Mouse (Mus musculus) kidney, adult 2 months (tissue): ENCODE data around the gene Dnah6. TPM values are rescaled to one million over a fixed set of nuclear protein-coding genes. Genes with fewer than 3 reads are reported as not detected.
A peak's percentile ranks its signal among the peaks of the same experiment; 100 is the strongest.

Experiments
- DNase-seq: peaks from one replicate; pipeline ENCODE4 v3.0.0; 2021
- H3K27ac ChIP-seq: fragments of 200-500 bp; 2 replicates; pipeline ENCODE4 v1.5.1; 2012; ENCODE audit warnings: low read depth, low read length, control low read depth, inconsistent platforms; ENCODE audit not compliant: insufficient read depth
- H3K27me3 ChIP-seq: fragments of 200-500 bp; replicated peaks from 2 replicates; pipeline ENCODE4 v1.6.1; 2012; ENCODE audit warnings: mild to moderate bottlenecking, moderate library complexity, low read length, inconsistent platforms; ENCODE audit not compliant: control insufficient read depth, insufficient read depth
- H3K36me3 ChIP-seq: fragments of 200-500 bp; 2 replicates; pipeline ENCODE4 v1.6.1; 2012; ENCODE audit warnings: mild to moderate bottlenecking, moderate library complexity, low read length, inconsistent platforms; ENCODE audit not compliant: control insufficient read depth, insufficient read depth
- H3K4me1 ChIP-seq: fragments of 200-500 bp; 2 replicates; pipeline ENCODE4 v1.6.1; 2011; ENCODE audit warnings: low read length; ENCODE audit not compliant: control insufficient read depth, insufficient read depth
- H3K4me3 ChIP-seq: fragments of 200-500 bp; 2 replicates; pipeline ENCODE4 v1.5.1; 2011; ENCODE audit warnings: mild to moderate bottlenecking, low read depth, low read length, control low read depth; ENCODE audit not compliant: insufficient read depth
- CTCF ChIP-seq: fragments of 200-500 bp; conservative IDR thresholded peaks from 2 replicates; pipeline ENCODE4 v1.5.1; 2011; ENCODE audit warnings: low read depth, mild to moderate bottlenecking, control low read depth, low read length, moderate library complexity, mixed read lengths; ENCODE audit not compliant: insufficient read depth, insufficient read length
- POLR2A ChIP-seq: fragments of 200-500 bp; IDR thresholded peaks from one replicate; pipeline ENCODE4 v1.6.1; 2011; ENCODE audit warnings: low read depth, low read length, control low read depth
- WGBS: fragments of 180-500 bp; shearing (Covaris S2); methylation state at CpG from one replicate; pipeline ENCODE4 v1.1.7; 2018; 5-methylcytosine and 5-hydroxymethylcytosine counted together
- polyA plus RNA-seq: library from polyadenylated mRNA; depleted of rRNA; stranded (reverse); fragments of >200 nt; gene quantifications from 2 replicates; pipeline ENCODE4 v1.2.3, GENCODE M21; 2012

Dnah6 gene
- polyA plus RNA-seq, 1 experiment: 0.03 TPM

DNA sequence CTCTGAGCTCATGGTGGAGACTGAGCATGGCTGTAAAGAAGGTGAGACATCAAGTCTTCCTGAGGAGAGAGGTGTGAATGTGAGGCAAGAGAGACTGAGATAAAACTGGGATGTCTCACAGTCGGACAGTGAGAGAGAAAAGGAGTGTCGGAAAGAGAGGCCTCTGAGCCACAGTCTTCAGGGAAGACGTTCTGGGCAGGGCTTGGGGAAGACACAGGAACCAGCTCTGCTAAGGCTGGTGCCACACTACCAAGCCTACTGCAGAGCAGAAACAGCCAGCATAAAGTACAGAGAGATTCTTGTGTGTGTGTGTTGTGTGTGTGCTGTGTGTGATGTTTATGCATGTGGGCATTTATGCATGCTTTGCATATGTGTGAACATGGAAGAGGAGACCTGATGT is 156.9 kb downstream of the Dnah6 start:
- Histone ChIP-seq H3K4me3 (no peak overlapping the region), H3K36me3 (no peaks in the 10 kb centered on the region), H3K27me3 (no peaks in the 10 kb centered on the region), H3K4me1 (no peaks in the 10 kb centered on the region), H3K27ac (no peak overlapping the region)
- DNase-seq: no peak
- TF ChIP-seq CTCF (no peak), POLR2A (no peak)
- WGBS: 88% methylated on average over 3 of the region's 3 CpGs

GRCm38 (mm10) chr6:73059596-73060121 is 161.8 kb downstream of the Dnah6 start:
- no peak overlapping the region for H3K4me3 ChIP-seq
- H3K27me3 ChIP-seq: no peaks in the 10 kb centered on the region
- WGBS: 78% methylated on average over 7 of the region's 7 CpGs
- no peak for TF ChIP-seq POLR2A
- TF ChIP-seq CTCF: no peak
- DNase-seq: no peak
- H3K4me1 ChIP-seq: no peaks in the 10 kb centered on the region
- no peak overlapping the region for H3K27ac ChIP-seq
- H3K36me3 ChIP-seq: no peaks in the 10 kb centered on the region

DNA sequence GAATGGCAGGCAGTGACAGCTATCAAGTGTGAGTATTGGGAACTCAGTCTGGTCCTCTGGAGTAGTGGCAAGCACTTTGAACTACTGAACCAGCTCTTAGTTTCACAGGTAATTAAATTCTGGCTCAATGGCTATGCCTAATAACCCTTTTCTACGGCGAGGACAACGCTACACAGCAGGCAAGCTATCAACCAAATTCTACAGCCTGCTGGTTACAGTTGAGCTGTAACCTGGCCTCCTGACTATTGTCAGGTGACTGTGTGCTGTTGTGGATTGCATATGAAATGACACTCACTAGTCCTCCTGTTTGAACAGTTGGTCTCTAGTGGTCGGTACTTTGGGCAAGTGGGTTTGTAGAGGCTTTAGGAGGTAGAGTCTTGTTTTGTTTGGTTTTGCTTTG is 162.3 kb downstream of the Dnah6 start:
- no peak for DNase-seq
- TF ChIP-seq CTCF (no peak), POLR2A (no peak)
- WGBS: 48% methylated on average over 4 of the region's 4 CpGs

DNA sequence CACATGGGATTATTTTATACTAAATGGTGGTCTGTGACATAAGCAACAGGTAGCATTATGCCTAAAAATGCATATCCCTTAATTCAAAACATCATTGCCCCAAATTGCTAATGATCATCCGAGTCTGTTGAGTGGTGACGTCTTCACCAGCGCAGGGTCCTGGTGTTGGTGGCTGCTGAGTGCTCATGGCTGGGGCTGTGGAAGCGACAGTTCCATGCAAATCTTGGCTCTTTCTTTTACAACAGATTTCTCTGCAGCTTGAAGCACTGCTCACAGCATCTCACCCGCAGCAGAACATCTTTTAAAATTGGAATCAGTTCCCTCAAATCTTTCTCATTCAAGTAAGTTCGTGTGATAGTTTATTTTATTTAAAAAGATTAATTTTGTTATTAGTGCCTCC is 166.1 kb downstream of the Dnah6 start:
- Histone ChIP-seq H3K4me3 (no peak overlapping the region), H3K27ac (no peak overlapping the region), H3K4me1 (no peaks in the 10 kb centered on the region), H3K27me3 (no peaks in the 10 kb centered on the region), H3K36me3 (no peaks in the 10 kb centered on the region)
- WGBS: 93% methylated on average over 6 of the region's 6 CpGs
- no peak for DNase-seq
- TF ChIP-seq POLR2A: no peak
- TF ChIP-seq CTCF: no peak

More for the DNA sequence above, 162.3 kb downstream of the Dnah6 start:
- no peaks in the 10 kb centered on the region for H3K27me3 ChIP-seq
- H3K27ac ChIP-seq: no peak overlapping the region
- no peaks in the 10 kb centered on the region for H3K36me3 ChIP-seq
- H3K4me3 ChIP-seq: no peak overlapping the region
- H3K4me1 ChIP-seq: no peaks in the 10 kb centered on the region

DNA sequence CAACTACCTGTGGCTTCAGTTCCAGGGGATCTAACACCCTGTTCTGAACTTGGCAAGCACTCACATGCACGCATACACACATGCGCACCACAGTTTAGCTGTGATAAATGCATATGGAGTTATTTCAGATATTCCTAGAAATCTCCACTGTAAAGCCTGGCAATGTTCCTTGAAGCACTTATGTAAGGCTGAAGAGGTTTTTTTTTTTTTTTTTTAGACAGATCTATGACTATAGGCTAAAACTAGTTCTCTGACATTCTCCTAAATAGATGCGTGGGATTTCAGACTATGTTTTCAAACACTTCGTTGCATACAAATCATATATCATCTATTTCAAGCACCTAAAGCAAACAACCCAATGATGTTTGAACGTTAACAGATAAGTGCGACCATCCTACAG is 166.6 kb downstream of the Dnah6 start:
- Histone ChIP-seq H3K4me3 (no peak overlapping the region), H3K4me1 (no peaks in the 10 kb centered on the region), H3K27ac (no peak overlapping the region), H3K36me3 (no peaks in the 10 kb centered on the region), H3K27me3 (no peaks in the 10 kb centered on the region)
- TF ChIP-seq POLR2A (no peak), CTCF (no peak)
- WGBS: 92% methylated on average over 6 of the region's 6 CpGs
- no peak for DNase-seq

DNA sequence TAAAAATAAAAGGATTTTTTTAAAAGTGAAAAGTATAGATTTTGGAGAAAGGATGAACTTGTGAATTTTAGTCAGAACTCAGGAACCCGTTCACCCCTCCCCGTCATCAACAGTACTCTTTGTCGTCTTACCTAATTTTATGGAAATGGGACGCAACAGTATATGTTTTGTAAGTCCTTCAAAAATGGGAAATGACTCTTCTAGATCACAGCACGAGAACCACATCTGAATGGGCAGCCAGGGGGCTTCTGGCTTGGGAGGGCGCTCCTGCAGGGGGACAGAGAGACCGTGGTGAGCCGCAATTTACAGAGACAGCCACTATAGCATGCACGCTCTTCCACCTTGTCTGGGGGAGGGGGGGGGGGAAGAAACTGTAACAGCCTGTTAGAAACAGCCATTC is 167.9 kb downstream of the Dnah6 start:
- H3K27me3 ChIP-seq: no peaks in the 10 kb centered on the region
- H3K27ac ChIP-seq: no peak overlapping the region
- TF ChIP-seq POLR2A: no peak
- TF ChIP-seq CTCF: no peak
- no peaks in the 10 kb centered on the region for H3K4me1 ChIP-seq
- WGBS: 93% methylated on average over 9 of the region's 9 CpGs
- no peaks in the 10 kb centered on the region for H3K36me3 ChIP-seq
- H3K4me3 ChIP-seq: no peak overlapping the region
- no peak for DNase-seq

DNA sequence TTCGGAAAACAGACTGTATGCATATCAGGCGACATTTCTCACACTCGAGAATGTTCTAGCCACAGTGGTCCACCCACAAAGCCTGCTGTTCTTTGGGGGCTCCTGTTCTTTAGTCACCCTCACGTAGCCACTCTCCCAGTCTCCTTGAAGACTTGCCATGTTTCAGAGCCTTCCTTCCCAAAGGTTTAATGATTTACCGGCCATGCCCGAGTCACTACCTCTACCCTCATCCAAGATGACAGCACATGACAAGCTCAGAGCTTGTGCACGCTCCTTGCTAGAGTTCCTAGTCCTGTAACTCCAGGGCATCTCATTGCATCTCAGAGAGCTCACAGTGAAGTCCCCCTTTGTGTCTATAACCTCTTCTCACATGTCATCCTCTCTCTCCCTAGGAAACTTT is 174.2 kb downstream of the Dnah6 start:
- Histone ChIP-seq H3K4me1 (no peaks in the 10 kb centered on the region), H3K36me3 (no peaks in the 10 kb centered on the region), H3K27me3 (no peaks in the 10 kb centered on the region), H3K4me3 (no peak overlapping the region), H3K27ac (no peak overlapping the region)
- TF ChIP-seq POLR2A (no peak), CTCF (no peak)
- 49% methylated on average over 7 of the region's 7 CpGs for WGBS
- peak; percentile 69 for DNase-seq
